Mouse (Mus musculus) ES-Bruce4 (cell line): Measurements from ENCODE around the gene Zfp110.

Experiments used
- CTCF ChIP-seq: IDR thresholded peaks from one replicate; pipeline ENCODE4 v1.8.1; 2011; ENCODE audit warnings: low read depth, low read length
- POLR2A ChIP-seq: IDR thresholded peaks from one replicate; pipeline ENCODE4 v1.8.1; 2011; ENCODE audit warnings: low read length; ENCODE audit not compliant: insufficient read depth

DNA sequence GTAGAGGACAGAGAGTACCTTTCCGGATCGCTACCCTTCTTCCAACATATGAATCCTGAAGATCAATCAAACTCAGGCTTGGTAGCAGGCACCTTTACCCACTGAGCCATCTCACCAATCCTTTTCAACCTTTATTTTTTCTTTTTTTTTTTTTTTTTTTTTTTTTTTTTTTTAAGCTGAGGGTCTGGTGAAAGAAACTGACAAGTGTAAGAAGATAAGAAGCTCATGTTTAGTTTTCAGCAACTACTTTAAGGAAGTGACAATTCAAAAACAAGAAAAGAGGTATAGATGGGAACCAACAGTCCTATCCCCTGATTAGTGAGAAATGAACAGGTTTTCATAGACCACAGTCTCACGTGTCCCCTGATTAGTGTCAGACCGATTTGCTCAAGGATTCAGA is 1.2 kb downstream of the Zfp110 start:
- TF ChIP-seq POLR2A (no peak), CTCF (no peak)
